Mouse (Mus musculus) heart, postnatal 36 days (tissue): ENCODE results near the gene Dysf. TPM values are rescaled to one million over a fixed set of nuclear protein-coding genes. Genes with fewer than 3 reads are reported as not detected.
A peak's percentile ranks its signal among the peaks of the same experiment; 100 is the strongest.

Experiments used
- DNase-seq, 2 experiments: peaks; one replicate each; pipeline ENCODE4 v3.0.0; 2021 to 2022
- intact Hi-C: fragments of 180-260 bp; cut with DNase I; formaldehyde crosslinking; loops from one replicate; pipeline ENCODE4 v1.15.1; 2025
- total RNA-seq, 2 experiments: library from RNA; stranded (reverse); gene quantifications; 2 replicates each; pipeline ENCODE4 v1.2.3; 2021

Gene Dysf
- total RNA-seq, 2 experiments from 2014 or later, result 108 to 112 TPM

- no peak for DNase-seq
- intact Hi-C loops, result no loop called here
Observed at GRCm38 (mm10) chr6:84219119-84219518, 210.7 kb downstream of the Dysf start.

DNA sequence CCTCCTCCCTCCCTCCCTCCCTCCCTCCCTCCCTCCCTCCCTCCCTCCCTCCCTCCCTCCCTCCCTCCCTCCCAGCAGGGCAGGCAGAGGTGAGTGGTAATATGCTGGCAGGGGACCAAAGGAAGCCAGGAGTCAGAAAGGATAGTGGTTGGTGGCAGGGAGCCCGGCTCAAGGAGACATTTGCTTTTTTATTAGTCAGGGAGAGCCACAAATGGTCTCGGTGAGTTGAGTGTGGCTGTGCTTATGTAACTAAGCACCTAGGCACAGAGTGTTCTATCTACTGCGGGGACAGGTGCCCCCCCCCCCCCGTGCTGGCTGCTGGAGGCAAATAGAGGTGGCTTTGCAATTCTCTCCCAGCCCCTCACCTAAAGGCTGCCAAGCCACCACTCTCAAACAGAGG, 216.5 kb downstream of the Dysf start:
- DNase-seq, result no peak
- intact Hi-C loops, result no loop called here

- peak; percentile 52 to 62 for DNase-seq
- intact Hi-C loops, result no loop called here
Observed at GRCm38 (mm10) chr6:84225587-84225986, 217.2 kb downstream of the Dysf start.

DNA sequence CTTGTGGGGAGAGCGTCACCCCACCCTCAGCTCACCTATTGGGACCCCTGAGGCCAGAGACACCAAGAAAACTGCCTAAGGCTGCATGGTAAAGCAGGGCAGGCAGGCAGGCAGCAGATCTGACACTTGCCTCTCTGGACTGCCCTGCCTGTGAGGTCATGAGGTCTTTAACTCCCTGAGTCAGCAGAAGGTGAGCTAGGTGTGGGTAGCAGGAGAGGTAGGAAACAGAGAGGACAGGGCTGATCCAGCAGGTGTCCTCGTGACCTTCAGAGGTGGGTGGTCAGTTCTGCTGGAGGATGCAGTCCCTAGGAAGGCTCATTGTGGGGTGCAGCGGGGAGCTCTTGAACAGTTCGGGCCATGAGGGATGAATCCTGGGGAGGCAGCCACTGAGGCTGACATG, 219.8 kb downstream of the Dysf start:
- intact Hi-C loops, result no loop called here
- DNase-seq, result no peak

GRCm38 (mm10) chr6:84228786-84229185, 220.4 kb downstream of the Dysf start:
- intact Hi-C loops, result no loop called here
- no peak for DNase-seq

GRCm38 (mm10) chr6:84229739-84230138, 221.3 kb downstream of the Dysf start:
- intact Hi-C loops, result no loop called here
- no peak for DNase-seq

DNA sequence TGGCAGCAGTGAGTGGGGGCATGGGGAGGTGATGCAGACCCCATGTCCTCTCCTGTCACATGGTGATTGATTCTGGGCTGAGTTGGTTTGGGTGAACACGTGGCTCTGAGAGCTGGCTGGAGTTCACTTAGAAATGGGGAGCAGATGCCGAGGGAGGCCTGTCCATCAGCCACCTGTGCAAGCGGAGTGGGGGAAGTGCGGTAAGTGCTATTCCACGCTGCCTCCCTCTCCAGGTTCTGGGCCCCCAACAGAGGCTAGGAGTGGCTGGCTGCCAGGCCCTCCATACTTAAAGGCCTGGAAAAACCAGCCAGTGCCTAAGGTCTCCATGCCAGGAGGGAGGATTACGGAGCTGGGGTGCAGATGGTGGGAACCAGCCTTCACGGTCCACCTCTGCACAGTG, 222.7 kb downstream of the Dysf start:
- intact Hi-C loops, result no loop called here
- no peak for DNase-seq

- DNase-seq, result no peak
- intact Hi-C loops, result no loop called here
Observed at GRCm38 (mm10) chr6:84232063-84232760, 223.8 kb downstream of the Dysf start.

- intact Hi-C loops, result no loop called here
- no peak for DNase-seq
Observed at GRCm38 (mm10) chr6:84233783-84234182, 225.4 kb downstream of the Dysf start.

GRCm38 (mm10) chr6:84235365-84235764, 227.0 kb downstream of the Dysf start:
- no peak for DNase-seq
- intact Hi-C loops, result no loop called here

DNA sequence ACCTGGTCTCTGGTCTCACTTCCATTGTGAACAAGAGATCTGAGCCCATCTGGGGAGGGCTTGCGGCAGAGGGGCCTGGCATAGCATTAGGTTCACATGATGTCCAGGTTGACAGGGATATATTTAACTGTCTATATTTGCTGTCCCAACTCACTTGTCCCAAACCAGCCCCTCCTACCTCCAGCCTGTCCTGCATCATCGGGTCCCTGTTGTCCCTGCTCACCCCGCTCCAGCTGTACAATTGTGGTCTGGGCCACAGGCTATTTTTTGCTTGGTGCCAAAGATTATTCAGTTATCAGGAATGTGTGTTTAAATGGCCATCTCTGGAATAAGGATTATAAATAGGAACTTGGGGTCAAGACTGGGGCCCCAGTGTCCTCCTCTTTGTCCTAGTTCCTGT, 235.0 kb downstream of the Dysf start:
- peak in 1 of 2 experiments; percentile 41 for DNase-seq
- intact Hi-C loops, result no loop called here

- DNase-seq, result no peak
- intact Hi-C loops, result no loop called here
Observed at GRCm38 (mm10) chr6:84246101-84246760, 237.8 kb downstream of the Dysf start.

GRCm38 (mm10) chr6:84246979-84247378, 238.6 kb downstream of the Dysf start:
- DNase-seq, result no peak
- intact Hi-C loops, result no loop called here

Other genes starting within 250 kb of the Dysf start
- not detected for gene Ankrd53, start 245.9 kb upstream of the Dysf start, total RNA-seq
- gene Tex261, start 232.8 kb upstream of the Dysf start, total RNA-seq, result 10 to 100 TPM; 83.1 to 86.0 TPM
- gene Nagk, start 213.6 kb upstream of the Dysf start, total RNA-seq, result 10 to 100 TPM; 19.7 to 20.6 TPM
- 10 to 100 TPM; 42.7 to 44.8 TPM for gene Paip2b, start 176.8 kb upstream of the Dysf start, total RNA-seq
- gene Zfp638, start 141.5 kb upstream of the Dysf start, total RNA-seq, result 10 to 100 TPM; 52.0 to 54.9 TPM